In genomic region chr2:91412361-91412760, GRCm38 (mm10) we compare ENCODE assay signal across 10 mouse cellular contexts. TPM values are rescaled to one million over a fixed set of nuclear protein-coding genes. Genes with fewer than 3 reads are reported as not detected.
DNase-seq lines count a peak whose midpoint lies in the region; ATAC-seq lines count a peak whose summit lies in the region.
"Had no signal": no experiment of that assay in that cellular context is flagged by ENCODE, and none has a peak within 500 bp of the region (broad histone marks: within the 10 kb centered on the region; RNA-seq: fewer than 3 reads in every experiment).

No protein-coding gene starts in this region.

- no peak overlapping the region for H3K27ac ChIP-seq in heart, embryonic 11.5 days (ENCODE audit: low read depth, low read length)
- peak overlapping the region; percentile 79 for H3K27ac ChIP-seq in embryonic facial prominence, embryonic 13.5 days
- no peak overlapping the region for H3K27ac ChIP-seq in hindbrain, embryonic 13.5 days
- H3K27ac ChIP-seq: left cerebral cortex, adult 2 months; neural tube, embryonic 12.5 days had no signal

- H3K27me3 ChIP-seq in heart, embryonic 11.5 days (ENCODE audit: control insufficient read depth, insufficient read depth, low read length), result no peaks in the 10 kb centered on the region
- H3K27me3 ChIP-seq in embryonic facial prominence, embryonic 13.5 days, result no peaks in the 10 kb centered on the region
- H3K27me3 ChIP-seq in hindbrain, embryonic 13.5 days, result no peaks in the 10 kb centered on the region
- H3K27me3 ChIP-seq: neural tube, embryonic 12.5 days had no signal

- no peak overlapping the region for H3K9ac ChIP-seq in heart, embryonic 11.5 days (ENCODE audit: low read depth, low read length)
- no peak overlapping the region for H3K9ac ChIP-seq in embryonic facial prominence, embryonic 13.5 days
- H3K9ac ChIP-seq in hindbrain, embryonic 13.5 days, result no peak overlapping the region
- H3K9ac ChIP-seq: neural tube, embryonic 12.5 days had no signal

- peak; percentile 28 for DNase-seq in heart, adult 8-10 months (ENCODE audit: low spot score)
- peak; percentile 45 to 47 for DNase-seq in kidney, postnatal 36 days
- peak; percentile 36 to 65 for DNase-seq in monocyte, adult 2 months (ENCODE audit: low read depth in 1 of 2, low spot score in 2 of 2)
- no peak for DNase-seq in thymus, postnatal 4 days

- no peaks in the 10 kb centered on the region for H3K9me3 ChIP-seq in heart, embryonic 11.5 days (replicated peaks; ENCODE audit: control insufficient read depth, low read length)
- no peaks in the 10 kb centered on the region for H3K9me3 ChIP-seq in embryonic facial prominence, embryonic 13.5 days
- H3K9me3 ChIP-seq in hindbrain, embryonic 13.5 days, result no peaks in the 10 kb centered on the region
- H3K9me3 ChIP-seq: neural tube, embryonic 12.5 days had no signal

- H3K4me3 ChIP-seq in heart, embryonic 11.5 days (ENCODE audit: low read depth, low read length), result no peak overlapping the region
- H3K4me3 ChIP-seq in embryonic facial prominence, embryonic 13.5 days, result no peak overlapping the region
- no peak overlapping the region for H3K4me3 ChIP-seq in hindbrain, embryonic 13.5 days
- H3K4me3 ChIP-seq: left cerebral cortex, adult 2 months; neural tube, embryonic 12.5 days had no signal

- no peak overlapping the region for H3K4me2 ChIP-seq in heart, embryonic 11.5 days
- H3K4me2 ChIP-seq in embryonic facial prominence, embryonic 13.5 days, result no peak overlapping the region
- no peak overlapping the region for H3K4me2 ChIP-seq in hindbrain, embryonic 13.5 days
- H3K4me2 ChIP-seq: neural tube, embryonic 12.5 days had no signal

- no peak for ATAC-seq in heart, embryonic 11.5 days (replicated peaks; ENCODE audit: insufficient number of reproducible peaks, low FRiP score, low TSS enrichment)
- ATAC-seq in embryonic facial prominence, embryonic 13.5 days (ENCODE audit: insufficient number of reproducible peaks, insufficient read depth, low FRiP score, low TSS enrichment, low read depth), result no peak
- no peak for ATAC-seq in erythroblast, adult 5-6 weeks (replicated peaks; ENCODE audit: low FRiP score, poor library complexity, severe bottlenecking)
- no peak for ATAC-seq in hindbrain, embryonic 13.5 days (ENCODE audit: low FRiP score)

- H3K36me3 ChIP-seq in heart, embryonic 11.5 days (ENCODE audit: control insufficient read depth, insufficient read depth, low read length), result no peaks in the 10 kb centered on the region
- H3K36me3 ChIP-seq in embryonic facial prominence, embryonic 13.5 days, result no peaks in the 10 kb centered on the region
- no peaks in the 10 kb centered on the region for H3K36me3 ChIP-seq in hindbrain, embryonic 13.5 days
- H3K36me3 ChIP-seq: neural tube, embryonic 12.5 days had no signal

- WGBS in heart, embryonic 11.5 days (ENCODE audit: insufficient replicate concordance), result 49% methylated on average over 5 of the region's 5 CpGs
- WGBS in embryonic facial prominence, embryonic 13.5 days, result 59% methylated on average over 5 of the region's 5 CpGs
- WGBS in hindbrain, embryonic 13.5 days, result 62% methylated on average over 5 of the region's 5 CpGs

- H3K4me1 ChIP-seq in heart, embryonic 11.5 days (ENCODE audit: control insufficient read depth, insufficient read depth, low read length), result 0 out of 2 replicates have a peak, but pooled peaks cover 7% of the 10 kb centered on the region
- H3K4me1 ChIP-seq in embryonic facial prominence, embryonic 13.5 days, result peaks cover 21% of the 10 kb centered on the region
- 0 out of 2 replicates have a peak, but pooled peaks cover 4% of the 10 kb centered on the region for H3K4me1 ChIP-seq in hindbrain, embryonic 13.5 days (replicated peaks)

RNA-seq across cellular contexts. Expression of gene 1110051M20Rik, which starts 32.1 kb away (rescaled TPM):
- total RNA-seq in heart, adult 8-10 months (2022), result 10 to 100 TPM in 3 of 4 experiments, 1 to 10 TPM in 1; 9.1 to 14.9 (median 13.8) TPM
- 43.9 and 47.4 TPM in 2 replicates for polyA plus RNA-seq in heart, embryonic 11.5 days (2014; fragmentation: Nextera tagmentation; extraction: Ambion mirVana)
- polyA plus RNA-seq in embryonic facial prominence, embryonic 13.5 days (2015; fragmentation: Nextera tagmentation; extraction: Ambion mirVana), result 66.9 and 71.1 TPM in 2 replicates
- 0.38 and 1.3 TPM in 2 replicates for total RNA-seq in erythroblast, adult 5-6 weeks (2015; ENCODE audit: low replicate concordance)
- total RNA-seq in erythroblast, adult 5-6 weeks (2017; ENCODE audit: low replicate concordance), result 0.94 TPM in 1 of 2 replicates, not detected in the other
- polyA plus RNA-seq in hindbrain, embryonic 13.5 days (2015; fragmentation: Nextera tagmentation; extraction: Ambion mirVana), result 147 and 155 TPM in 2 replicates

RNA-seq across cellular contexts. Expression of gene Lrp4, which starts 45.0 kb away (rescaled TPM):
- total RNA-seq in heart, adult 8-10 months (2022), result 10 to 100 TPM in 3 of 4 experiments, 1 to 10 TPM in 1; 8.9 to 13.3 (median 11.3) TPM
- 3.8 and 4.0 TPM in 2 replicates for polyA plus RNA-seq in heart, embryonic 11.5 days (2014; fragmentation: Nextera tagmentation; extraction: Ambion mirVana)
- polyA plus RNA-seq in embryonic facial prominence, embryonic 13.5 days (2015; fragmentation: Nextera tagmentation; extraction: Ambion mirVana), result 9.1 and 9.6 TPM in 2 replicates
- total RNA-seq in erythroblast, adult 5-6 weeks (2015; ENCODE audit: low replicate concordance), result 0.19 and 0.42 TPM in 2 replicates
- 1.5 and 2.5 TPM in 2 replicates for total RNA-seq in erythroblast, adult 5-6 weeks (2017; ENCODE audit: low replicate concordance)
- polyA plus RNA-seq in hindbrain, embryonic 13.5 days (2015; fragmentation: Nextera tagmentation; extraction: Ambion mirVana), result 4.3 and 5.0 TPM in 2 replicates
